Mouse (Mus musculus) myocyte (in vitro differentiated cells): Measurements from ENCODE around the gene Islr. TPM values are rescaled to one million over a fixed set of nuclear protein-coding genes. Genes with fewer than 3 reads are reported as not detected.

Experiments
- H3K27me3 ChIP-seq: one replicate; pipeline ENCODE4 v1.6.1; 2011; ENCODE audit not compliant: control insufficient read depth, insufficient read depth, insufficient read length
- H3K36me3 ChIP-seq: one replicate; pipeline ENCODE4 v1.6.1; 2011; ENCODE audit not compliant: control insufficient read depth, insufficient read depth
- H3K4me2 ChIP-seq: one replicate; pipeline ENCODE4 v1.6.1; 2011; ENCODE audit warnings: low read depth, control low read depth
- H3K4me3 ChIP-seq: one replicate; pipeline ENCODE4 v1.5.1; 2011; ENCODE audit warnings: mild to moderate bottlenecking, control low read depth, moderate library complexity
- H3K79me2 ChIP-seq: one replicate; pipeline ENCODE4 v1.6.1; 2011; ENCODE audit not compliant: control insufficient read depth, insufficient read depth
- H3ac ChIP-seq: one replicate; pipeline ENCODE4 v1.6.1; 2011; ENCODE audit not compliant: control insufficient read depth, insufficient read length
- CEBPB ChIP-seq: IDR thresholded peaks from 2 replicates; pipeline ENCODE4 v1.6.1; 2011; ENCODE audit warnings: mild to moderate bottlenecking, moderate library complexity; ENCODE audit not compliant: poor library complexity, insufficient read depth, severe bottlenecking
- E2F4 ChIP-seq: IDR thresholded peaks from one replicate; pipeline ENCODE4 v1.6.1; 2011; ENCODE audit warnings: mild to moderate bottlenecking, control low read depth, moderate library complexity; ENCODE audit not compliant: insufficient read depth
- MAX ChIP-seq: IDR thresholded peaks from one replicate; pipeline ENCODE4 v1.6.1; 2011; ENCODE audit warnings: low read depth, mild to moderate bottlenecking, control low read depth
- MYOD1 ChIP-seq, 3 experiments: IDR thresholded peaks; one replicate each; pipeline ENCODE4 v1.6.1; 2011; ENCODE audit warnings: control low read depth in 2 of 3, low read depth in 2 of 3, mild to moderate bottlenecking in 2 of 3, moderate library complexity in 1 of 3; ENCODE audit not compliant: insufficient read length in 2 of 3, control insufficient read depth in 1 of 3
- MYOG ChIP-seq, 3 experiments: IDR thresholded peaks; one replicate each; pipeline ENCODE4 v1.6.1; 2011; ENCODE audit warnings: control low read depth in 2 of 3, low read depth in 2 of 3, mild to moderate bottlenecking in 2 of 3; ENCODE audit not compliant: insufficient read length in 2 of 3, control insufficient read depth in 1 of 3, insufficient read depth in 1 of 3
- POLR2A ChIP-seq: IDR thresholded peaks from one replicate; pipeline ENCODE4 v1.6.1; 2011; ENCODE audit warnings: low read depth, mild to moderate bottlenecking, control low read depth, moderate library complexity; ENCODE audit not compliant: insufficient read length
- POLR2AphosphoS2 ChIP-seq: IDR thresholded peaks from one replicate; pipeline ENCODE4 v1.6.1; 2011; ENCODE audit warnings: low read depth, control low read depth; ENCODE audit not compliant: insufficient read length
- REST ChIP-seq: IDR thresholded peaks from one replicate; pipeline ENCODE4 v1.6.1; 2011; ENCODE audit warnings: mild to moderate bottlenecking, control low read depth, moderate library complexity; ENCODE audit not compliant: insufficient read depth, insufficient read length
- SRF ChIP-seq: IDR thresholded peaks from one replicate; pipeline ENCODE4 v1.6.1; 2011; ENCODE audit warnings: low read depth; ENCODE audit not compliant: control insufficient read depth, insufficient read length
- TCF12 ChIP-seq: IDR thresholded peaks from one replicate; pipeline ENCODE4 v1.6.1; 2011; ENCODE audit warnings: mild to moderate bottlenecking, control low read depth; ENCODE audit not compliant: poor library complexity, insufficient read depth, severe bottlenecking
- TCF3 ChIP-seq: IDR thresholded peaks from one replicate; pipeline ENCODE4 v1.6.1; 2011; ENCODE audit warnings: low read depth, control low read depth; ENCODE audit not compliant: insufficient read length
- USF1 ChIP-seq: IDR thresholded peaks from one replicate; pipeline ENCODE4 v1.6.1; 2011; ENCODE audit warnings: low read depth, mild to moderate bottlenecking, control low read depth, moderate library complexity
- polyA plus RNA-seq: library from polyadenylated mRNA; unstranded; fragments of >200 nt; fragmentation: generic; extraction: Trizol; gene quantifications from one replicate; pipeline ENCODE4 v1.2.1, GENCODE M21; 2012; ENCODE audit warnings: missing spikeins

The Islr gene
- polyA plus RNA-seq, 1 experiment, result 30.3 TPM

- Histone ChIP-seq H3K79me2 (no peaks in the 10 kb centered on the region), H3ac (no peak overlapping the region), H3K4me3 (no peak overlapping the region), H3K4me2 (peak overlapping the region; percentile 80), H3K36me3 (no peaks in the 10 kb centered on the region), H3K27me3 (no peaks in the 10 kb centered on the region)
- TF ChIP-seq E2F4 (no peak), TCF3 (no peak), CEBPB (no peak), TCF12 (no peak), MYOD1 (IDR thresholded peaks at IDR 0.05; ENCODE audit: control insufficient read depth in 1 of 3, insufficient read length in 2 of 3, low read depth in 2 of 3) (peak in 1 of 3 experiments; percentile 4)
Measured at GRCm38 (mm10) chr9:58198801-58199371, 5.2 kb downstream of the Islr start.

GRCm38 (mm10) chr9:58197781-58198701 lies 6.1 kb downstream of the Islr start:
- TF ChIP-seq MAX (no peak), SRF (no peak), CEBPB (no peak), POLR2AphosphoS2 (no peak), TCF3 (no peak), POLR2A (no peak), MYOG (IDR thresholded peaks at IDR 0.05; ENCODE audit: control insufficient read depth in 1 of 3, insufficient read depth in 1 of 3, insufficient read length in 2 of 3, low read depth in 2 of 3) (peak in 2 of 3 experiments; percentile 55 to 71), USF1 (no peak), REST (no peak), MYOD1 (IDR thresholded peaks at IDR 0.05; ENCODE audit: control insufficient read depth in 1 of 3, insufficient read length in 2 of 3, low read depth in 2 of 3) (peak in 2 of 3 experiments; percentile 50 to 52), TCF12 (no peak), E2F4 (no peak)
- peak overlapping the region; percentile 80 for H3K4me2 ChIP-seq
- no peaks in the 10 kb centered on the region for H3K27me3 ChIP-seq
- no peaks in the 10 kb centered on the region for H3K79me2 ChIP-seq
- no peaks in the 10 kb centered on the region for H3K36me3 ChIP-seq
- H3ac ChIP-seq, result no peak overlapping the region
- no peak overlapping the region for H3K4me3 ChIP-seq

DNA sequence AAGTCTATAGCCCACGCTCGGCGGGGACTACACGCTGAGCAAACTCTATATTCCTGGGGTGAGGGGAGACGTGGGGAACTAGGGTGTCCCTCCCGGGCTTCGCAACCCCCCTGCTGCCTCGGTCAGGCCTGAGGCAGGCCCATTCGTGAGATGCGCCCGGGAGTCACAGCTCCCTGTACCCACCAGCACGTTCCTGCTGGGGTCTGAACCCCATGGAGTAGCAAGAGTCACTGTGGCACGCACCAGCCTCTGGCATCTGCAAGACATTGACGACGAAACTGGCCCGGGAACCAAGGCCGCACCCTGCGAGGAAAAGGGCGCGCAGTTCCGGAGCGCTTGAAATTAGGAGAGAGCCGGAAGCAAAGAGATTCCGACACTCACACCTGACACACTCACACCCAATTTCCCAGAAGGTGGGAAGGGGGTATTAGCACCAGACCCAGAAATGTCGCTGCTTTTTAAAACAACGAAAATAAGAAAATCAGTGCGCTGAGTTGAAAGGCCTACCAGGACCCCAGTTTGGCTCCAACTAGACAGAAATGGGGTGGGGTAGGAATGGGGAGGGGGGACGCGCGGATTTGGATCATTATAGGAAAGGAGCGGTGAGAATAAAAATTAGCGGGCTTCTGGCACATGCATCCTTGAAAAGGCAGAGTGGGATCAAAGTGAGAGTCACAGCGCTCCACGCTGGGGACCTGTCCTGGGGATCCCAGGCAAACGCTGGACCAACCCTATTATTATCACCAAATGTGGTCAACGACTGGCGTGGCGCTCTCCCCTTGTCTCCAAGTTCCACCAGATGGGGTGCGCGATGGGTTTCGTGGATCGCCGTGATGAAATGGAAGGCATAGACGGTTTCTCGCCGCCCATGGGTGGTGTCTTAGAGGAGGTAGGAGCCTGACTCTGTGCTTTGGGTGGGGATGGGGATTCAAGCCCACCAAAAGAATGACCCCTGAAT lies 7.2 kb downstream of the Islr start:
- Histone ChIP-seq H3K36me3 (no peaks in the 10 kb centered on the region), H3K4me3 (no peak overlapping the region), H3K27me3 (no peaks in the 10 kb centered on the region), H3K4me2 (no peak overlapping the region), H3ac (no peak overlapping the region), H3K79me2 (no peaks in the 10 kb centered on the region)
- TF ChIP-seq MYOD1 (IDR thresholded peaks at IDR 0.05; ENCODE audit: control insufficient read depth in 1 of 3, insufficient read length in 2 of 3, low read depth in 2 of 3), result no peak
- TF ChIP-seq CEBPB, result no peak
- no peak for TF ChIP-seq TCF3
- TF ChIP-seq POLR2AphosphoS2, result no peak
- TF ChIP-seq USF1, result no peak
- no peak for TF ChIP-seq REST
- no peak for TF ChIP-seq MAX
- no peak for TF ChIP-seq MYOG (IDR thresholded peaks at IDR 0.05; ENCODE audit: control insufficient read depth in 1 of 3, insufficient read depth in 1 of 3, insufficient read length in 2 of 3, low read depth in 2 of 3)
- no peak for TF ChIP-seq E2F4
- TF ChIP-seq POLR2A, result no peak

DNA sequence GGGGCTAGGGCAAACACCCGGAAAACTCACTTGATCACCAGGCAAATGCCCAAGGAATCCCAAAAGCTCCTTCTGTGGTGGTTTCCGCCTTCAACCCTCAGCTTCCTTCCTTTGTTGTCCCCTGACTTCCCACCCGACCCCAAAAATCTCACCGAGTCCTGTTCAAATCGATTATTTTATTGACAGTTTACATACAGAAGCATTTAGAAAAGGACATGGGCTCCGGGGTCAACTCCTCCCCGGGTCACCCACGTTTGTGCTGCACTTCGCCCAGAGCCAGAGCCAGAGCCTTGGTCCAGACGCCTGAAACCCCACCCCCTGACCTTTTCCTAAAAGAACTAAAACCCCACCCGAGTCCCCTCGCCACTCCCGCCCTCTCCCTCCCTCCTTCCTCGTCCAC lies 8.0 kb downstream of the Islr start:
- Histone ChIP-seq H3K36me3 (no peaks in the 10 kb centered on the region), H3K4me3 (no peak overlapping the region), H3K27me3 (no peaks in the 10 kb centered on the region), H3ac (no peak overlapping the region), H3K79me2 (no peaks in the 10 kb centered on the region), H3K4me2 (no peak overlapping the region)
- TF ChIP-seq TCF12 (no peak), MAX (no peak), MYOG (IDR thresholded peaks at IDR 0.05; ENCODE audit: control insufficient read depth in 1 of 3, insufficient read depth in 1 of 3, insufficient read length in 2 of 3, low read depth in 2 of 3) (no peak), POLR2AphosphoS2 (no peak), POLR2A (no peak), MYOD1 (IDR thresholded peaks at IDR 0.05; ENCODE audit: control insufficient read depth in 1 of 3, insufficient read length in 2 of 3, low read depth in 2 of 3) (no peak), USF1 (no peak), TCF3 (no peak)
